Mouse (Mus musculus) CD4-positive helper T cell, adult 2 months (primary cell): ENCODE data around the gene Tas2r143.

Source experiments
- DNase-seq: peaks from one replicate; pipeline ENCODE4 v3.0.0-alpha.2; 2012; ENCODE audit warnings: low read depth, missing footprints, low spot score

Gene Tas2r143

GRCm38 (mm10) chr6:42397041-42397657, 2.9 kb upstream of the Tas2r143 start:
- no peak for DNase-seq

DNA sequence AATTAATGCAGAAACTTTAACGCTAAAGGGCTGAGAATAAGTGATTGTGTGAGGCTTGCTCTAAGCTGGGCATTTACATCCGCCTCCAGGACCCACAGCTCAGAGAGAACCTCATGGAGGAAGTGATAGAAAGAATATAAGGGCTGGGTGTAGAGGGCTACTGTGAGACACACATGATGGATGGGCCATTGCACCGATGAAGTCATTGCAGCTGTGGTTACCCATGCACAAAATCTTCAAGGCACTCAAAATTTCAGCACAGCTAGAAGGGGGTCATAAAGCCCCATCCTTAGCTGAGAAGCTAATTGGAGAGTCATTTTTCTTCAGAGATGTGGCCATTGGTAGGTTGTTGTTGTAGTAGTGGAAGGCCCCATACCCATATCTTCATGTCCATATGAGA, 1.8 kb upstream of the Tas2r143 start:
- DNase-seq: no peak

- no peak for DNase-seq
Observed at GRCm38 (mm10) chr6:42398998-42399397, 1.0 kb upstream of the Tas2r143 start.

GRCm38 (mm10) chr6:42405134-42405533, 5.1 kb downstream of the Tas2r143 start, which contains the start of gene Tas2r135:
Gene Tas2r135 (plus strand): TSS chr6:42405434.
- DNase-seq: no peak

DNA sequence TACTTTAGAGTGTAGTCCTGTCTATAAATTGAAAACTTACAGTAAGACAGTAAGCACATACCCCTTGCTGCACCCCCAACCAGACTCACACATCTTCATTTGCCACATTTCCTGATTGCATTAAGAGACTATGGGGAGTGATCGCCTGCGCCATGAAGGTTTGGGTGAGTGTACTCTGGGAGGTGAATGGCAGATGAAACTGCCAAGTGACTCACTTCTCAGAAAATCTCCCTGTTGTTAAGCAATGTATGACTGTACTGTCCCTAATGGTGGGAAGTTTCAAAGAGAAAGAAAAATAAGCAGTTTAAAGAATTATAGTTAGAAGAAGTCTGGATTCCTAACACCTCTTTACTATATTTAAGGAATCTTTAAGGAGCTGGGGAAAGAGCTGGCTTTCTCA, 19.4 kb downstream of the Tas2r143 start:
- DNase-seq: no peak

DNA sequence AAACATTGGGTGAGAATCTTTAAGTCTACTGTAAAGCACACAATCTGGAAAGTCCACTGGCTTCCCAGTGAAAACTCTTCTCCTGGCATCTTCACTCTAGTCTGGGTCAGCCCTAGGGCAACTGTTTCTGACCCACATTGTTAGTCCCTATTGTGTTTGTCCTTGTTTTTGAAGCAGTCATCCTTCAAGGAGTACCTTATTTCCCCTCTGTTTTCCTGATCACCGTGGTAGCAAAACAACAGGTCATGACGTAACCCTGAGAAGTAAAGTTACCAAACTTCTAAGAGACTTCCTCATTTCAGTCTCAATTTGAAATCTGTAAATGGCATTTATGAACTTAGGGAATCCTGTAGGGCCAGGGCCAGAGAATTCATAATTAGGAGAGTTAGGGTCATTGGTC, 21.4 kb downstream of the Tas2r143 start:
- no peak for DNase-seq

DNA sequence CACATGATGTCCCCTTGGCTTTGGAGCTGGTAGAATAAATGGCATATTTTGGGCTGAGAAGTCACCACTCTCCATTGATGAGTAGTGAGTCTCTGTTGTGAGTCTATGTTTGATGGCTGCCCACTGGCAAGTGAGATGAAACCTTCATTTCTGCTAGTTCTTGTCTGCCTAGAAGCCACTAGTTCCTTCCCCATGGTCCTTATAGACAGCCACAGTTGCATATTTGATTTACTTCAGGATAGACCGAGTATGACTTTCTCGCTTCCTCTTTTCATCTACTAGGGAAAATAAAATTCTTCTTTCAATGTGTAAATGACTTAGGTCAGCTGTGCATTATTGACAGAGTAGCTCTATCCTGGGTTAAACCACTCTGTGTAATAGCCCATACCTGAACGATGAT, 24.4 kb downstream of the Tas2r143 start:
- no peak for DNase-seq

- DNase-seq: no peak
Observed at GRCm38 (mm10) chr6:42426337-42426736, 26.3 kb downstream of the Tas2r143 start.

DNA sequence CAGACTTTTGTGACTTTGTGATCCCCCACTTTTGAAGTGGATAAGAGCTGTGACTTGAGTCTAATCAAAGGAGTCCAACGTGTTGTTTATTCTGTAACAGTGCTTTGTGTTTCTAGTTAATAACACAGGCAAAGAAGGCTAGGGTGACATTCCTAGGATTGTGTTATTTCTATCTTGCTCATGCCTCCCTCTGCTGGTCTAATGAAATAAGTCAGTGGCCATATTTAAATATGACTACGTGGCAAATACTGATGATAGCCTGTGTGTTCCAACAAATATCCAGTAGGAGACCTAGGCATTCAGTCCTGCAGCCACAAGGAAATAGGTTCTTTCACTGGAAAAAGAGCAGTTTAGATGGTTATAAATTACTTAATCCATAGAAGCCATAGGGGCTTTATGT, 33.5 kb downstream of the Tas2r143 start:
- no peak for DNase-seq

GRCm38 (mm10) chr6:42434446-42434845, 34.4 kb downstream of the Tas2r143 start, which contains the start of gene Tas2r126:
Gene Tas2r126 (plus strand): TSS chr6:42434535.
- DNase-seq: no peak

- DNase-seq: no peak
Observed at GRCm38 (mm10) chr6:42435490-42435889, 35.5 kb downstream of the Tas2r143 start.

DNA sequence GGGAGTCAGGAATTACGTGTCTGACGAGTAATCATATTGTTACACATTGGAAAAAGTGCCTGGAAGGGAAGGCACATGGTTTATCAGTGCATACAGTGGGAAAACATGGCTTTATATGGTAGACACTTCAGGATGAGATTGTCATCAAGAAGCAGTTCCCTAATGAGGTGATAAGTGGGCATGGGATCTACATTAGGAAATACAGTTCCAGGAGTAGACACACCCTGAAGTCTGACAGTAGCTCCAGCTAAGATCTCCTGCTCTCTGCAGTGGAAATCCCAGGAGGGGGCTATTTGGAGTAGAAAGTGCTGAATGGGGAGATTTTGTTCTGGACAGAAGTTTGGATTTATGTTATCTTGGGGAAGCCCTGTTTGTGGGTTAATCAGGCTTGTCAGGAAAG, 41.4 kb downstream of the Tas2r143 start:
- DNase-seq: no peak

- DNase-seq: no peak
Observed at GRCm38 (mm10) chr6:42444491-42444890, 44.5 kb downstream of the Tas2r143 start.

GRCm38 (mm10) chr6:42447381-42447780, 47.3 kb downstream of the Tas2r143 start:
- no peak for DNase-seq
